Mouse (Mus musculus): ENCODE measurements around the gene Mical3. TPM values are rescaled to one million over a fixed set of nuclear protein-coding genes. Genes with fewer than 3 reads are reported as not detected.
A peak's percentile ranks its signal among the peaks of the same experiment; 100 is the strongest.

The Mical3 gene
- polyA plus RNA-seq, 1 experiment, result 17.8 TPM

DNA sequence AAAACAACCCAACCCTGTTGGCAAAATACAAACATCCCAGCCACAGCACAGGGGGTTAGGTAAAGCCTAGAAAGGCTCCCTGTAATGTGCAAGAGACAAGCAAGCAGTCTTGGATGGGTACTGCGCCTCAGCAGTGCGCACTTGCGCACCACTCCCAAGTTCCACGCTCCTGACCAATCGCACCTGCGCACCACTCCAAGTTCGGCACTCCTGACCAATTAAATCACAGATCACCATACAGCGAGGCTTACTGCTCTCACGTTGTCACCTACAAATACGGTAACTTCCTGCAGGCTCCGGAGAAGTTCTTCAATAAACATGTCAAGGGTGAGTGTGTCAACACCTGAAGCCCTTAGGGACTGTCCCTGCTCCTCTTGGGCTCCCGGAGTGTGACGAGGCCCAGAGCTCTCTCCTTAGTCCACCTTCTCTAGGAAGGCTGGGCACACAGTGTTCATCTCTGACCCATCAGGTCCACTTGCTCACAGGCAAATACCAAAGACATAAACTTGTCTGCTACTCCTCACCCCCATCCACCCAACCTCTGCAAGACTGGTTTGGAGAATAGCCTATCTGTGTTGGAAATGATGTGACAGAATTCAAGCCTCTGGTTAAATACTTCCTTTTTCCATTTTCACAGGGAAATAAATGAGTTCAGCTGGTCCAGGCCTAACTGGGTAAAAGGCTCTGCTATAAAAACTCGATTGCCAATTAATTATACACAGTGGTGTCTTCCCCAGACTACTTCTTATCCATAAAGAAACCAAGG is 27.2 kb downstream of the Mical3 start:
- TF ChIP-seq FLI1 (IDR thresholded peaks at IDR 0.05; ENCODE audit: low read length), result no peak
- no peak for TF ChIP-seq GATA1 (IDR thresholded peaks at IDR 0.05; ENCODE audit: borderline replicate concordance, low read length)
- no peaks in the 10 kb centered on the region for H3K27me3 ChIP-seq (replicated peaks)
- peaks cover 58% of the 10 kb centered on the region for H3K36me3 ChIP-seq (replicated peaks; ENCODE audit: low read length)
- H3K9me3 ChIP-seq, result no peaks in the 10 kb centered on the region
- H3K4me1 ChIP-seq, result peaks cover 97% of the 10 kb centered on the region
- H3K4me3 ChIP-seq (replicated peaks), result peak overlapping the region; percentile 62

DNA sequence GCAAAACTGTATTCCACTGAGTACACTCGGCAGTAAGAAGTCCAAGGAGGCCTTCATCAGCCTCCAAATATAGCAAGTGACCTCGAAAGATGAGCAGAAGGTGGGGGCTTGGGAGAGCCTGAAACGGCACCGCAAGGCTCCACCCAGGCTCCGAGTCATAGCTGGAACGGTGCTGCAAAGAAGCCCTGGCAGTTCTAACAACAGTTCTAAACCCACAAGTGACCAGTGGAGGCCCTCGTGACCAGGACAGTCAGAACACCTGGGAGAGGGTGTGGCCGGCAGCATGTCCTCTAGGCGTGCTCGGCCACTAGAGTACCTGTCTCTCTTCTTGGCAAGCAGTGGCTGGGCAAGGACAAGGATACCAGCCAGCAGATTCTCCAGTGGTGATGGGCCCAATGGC is 27.9 kb downstream of the Mical3 start:
- Histone ChIP-seq H3K27me3 (replicated peaks) (no peaks in the 10 kb centered on the region), H3K9me3 (no peaks in the 10 kb centered on the region), H3K36me3 (replicated peaks; ENCODE audit: low read length) (peaks cover 63% of the 10 kb centered on the region), H3K4me3 (replicated peaks) (peak overlapping the region; percentile 26), H3K4me1 (peaks cover 98% of the 10 kb centered on the region)
- no peak for TF ChIP-seq GATA1 (IDR thresholded peaks at IDR 0.05; ENCODE audit: borderline replicate concordance, low read length)

DNA sequence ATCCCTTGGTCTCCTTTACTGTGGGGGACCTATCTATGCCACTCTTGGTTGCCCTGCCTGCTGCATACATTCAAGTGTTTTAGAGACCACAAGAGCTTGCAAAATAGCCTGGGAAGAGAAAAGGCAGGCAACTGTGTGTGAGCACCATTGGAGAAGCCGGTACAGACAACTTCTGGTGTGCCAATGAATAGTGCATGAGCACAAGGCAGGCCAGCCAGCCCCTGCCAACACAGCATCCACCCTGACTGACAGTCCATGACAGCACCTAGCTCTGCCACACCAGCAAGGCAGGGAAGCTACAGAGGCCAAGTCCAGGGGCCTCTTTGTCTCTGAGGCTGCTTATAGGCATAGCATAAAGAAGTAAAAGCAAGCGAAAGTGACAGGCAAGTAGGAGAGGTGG is 28.7 kb downstream of the Mical3 start:
- Histone ChIP-seq H3K36me3 (replicated peaks; ENCODE audit: low read length) (peaks cover 64% of the 10 kb centered on the region), H3K27me3 (replicated peaks) (no peaks in the 10 kb centered on the region)
- TF ChIP-seq GATA1 (IDR thresholded peaks at IDR 0.05; ENCODE audit: borderline replicate concordance, low read length) (no peak), FLI1 (IDR thresholded peaks at IDR 0.05; ENCODE audit: low read length) (no peak)

DNA sequence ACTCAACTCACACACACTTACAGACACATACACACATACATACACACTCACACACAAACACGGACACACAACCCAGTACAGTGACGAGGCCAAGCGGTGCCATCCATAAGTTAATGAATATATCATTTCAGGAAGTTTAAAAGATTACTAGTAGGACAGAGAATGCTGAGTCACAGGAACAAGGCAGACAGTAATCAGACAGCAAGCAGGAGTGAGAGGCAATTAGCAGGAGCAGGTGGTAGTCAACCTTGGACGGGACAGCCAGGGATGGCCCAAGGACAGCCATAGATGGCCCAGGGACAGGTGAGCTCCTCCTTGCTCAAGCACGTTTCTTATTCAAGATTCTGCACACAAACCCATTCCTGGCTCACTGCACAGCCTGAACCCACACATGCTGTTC is 29.6 kb downstream of the Mical3 start:
- Histone ChIP-seq H3K4me1 (peaks cover 98% of the 10 kb centered on the region), H3K9me3 (no peaks in the 10 kb centered on the region), H3K4me3 (replicated peaks) (peak overlapping the region; percentile 71), H3K36me3 (replicated peaks; ENCODE audit: low read length) (peaks cover 67% of the 10 kb centered on the region), H3K27me3 (replicated peaks) (no peaks in the 10 kb centered on the region)
- TF ChIP-seq FLI1 (IDR thresholded peaks at IDR 0.05; ENCODE audit: low read length), result no peak
- no peak for TF ChIP-seq GATA1 (IDR thresholded peaks at IDR 0.05; ENCODE audit: borderline replicate concordance, low read length)

More for the DNA sequence above, 28.7 kb downstream of the Mical3 start:
- Histone ChIP-seq H3K4me3 (replicated peaks) (peak overlapping the region; percentile 39), H3K9me3 (no peaks in the 10 kb centered on the region), H3K4me1 (peaks cover 98% of the 10 kb centered on the region)

DNA sequence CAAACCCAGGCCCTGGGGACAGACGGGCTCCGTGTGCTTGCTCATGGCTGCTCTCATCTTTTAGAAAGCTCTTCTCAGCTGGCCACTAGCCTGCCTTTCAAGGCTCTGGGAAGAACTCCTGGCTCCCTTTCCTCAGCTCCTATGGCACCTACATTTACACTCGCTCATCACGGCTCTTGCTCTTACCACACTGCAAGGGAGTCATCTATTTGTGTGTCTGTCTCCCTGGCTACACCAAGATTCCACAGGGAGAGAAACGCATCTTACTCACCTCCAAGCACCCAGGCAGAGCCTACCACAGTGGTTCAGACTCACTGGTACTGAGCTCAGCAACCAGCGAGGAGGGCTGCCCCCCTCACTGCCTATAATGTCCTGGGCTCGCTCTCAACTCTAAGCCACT is 31.0 kb downstream of the Mical3 start:
- no peaks in the 10 kb centered on the region for H3K27me3 ChIP-seq (replicated peaks)
- peak overlapping the region; percentile 25 for H3K4me3 ChIP-seq (replicated peaks)
- peaks cover 71% of the 10 kb centered on the region for H3K36me3 ChIP-seq (replicated peaks; ENCODE audit: low read length)
- no peaks in the 10 kb centered on the region for H3K9me3 ChIP-seq
- no peak for TF ChIP-seq GATA1 (IDR thresholded peaks at IDR 0.05; ENCODE audit: borderline replicate concordance, low read length)
- no peak for TF ChIP-seq FLI1 (IDR thresholded peaks at IDR 0.05; ENCODE audit: low read length)
- peaks cover 98% of the 10 kb centered on the region for H3K4me1 ChIP-seq

DNA sequence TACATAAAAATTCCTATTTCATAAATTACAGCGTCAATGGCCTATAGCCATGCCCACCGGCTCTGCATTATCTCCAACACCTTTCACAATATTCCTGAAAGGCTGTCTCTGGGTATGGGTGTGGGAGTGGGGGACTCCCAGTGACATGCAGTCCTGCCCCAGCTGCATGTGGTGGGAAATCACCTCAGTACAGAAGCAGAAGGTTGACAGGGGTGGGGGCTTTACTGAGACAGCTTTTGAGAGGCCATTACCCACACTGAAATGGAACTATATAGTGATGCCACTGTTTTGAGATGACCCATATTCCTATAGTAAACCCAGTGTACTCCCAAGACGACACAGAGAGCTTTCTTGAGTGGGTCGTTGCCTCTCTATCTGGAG is 31.6 kb downstream of the Mical3 start:
- H3K9me3 ChIP-seq, result no peaks in the 10 kb centered on the region
- TF ChIP-seq FLI1 (IDR thresholded peaks at IDR 0.05; ENCODE audit: low read length), result no peak
- no peak for TF ChIP-seq GATA1 (IDR thresholded peaks at IDR 0.05; ENCODE audit: borderline replicate concordance, low read length)
- H3K4me3 ChIP-seq (replicated peaks), result no peak overlapping the region
- H3K36me3 ChIP-seq (replicated peaks; ENCODE audit: low read length), result peaks cover 66% of the 10 kb centered on the region
- peaks cover 98% of the 10 kb centered on the region for H3K4me1 ChIP-seq
- no peaks in the 10 kb centered on the region for H3K27me3 ChIP-seq (replicated peaks)

DNA sequence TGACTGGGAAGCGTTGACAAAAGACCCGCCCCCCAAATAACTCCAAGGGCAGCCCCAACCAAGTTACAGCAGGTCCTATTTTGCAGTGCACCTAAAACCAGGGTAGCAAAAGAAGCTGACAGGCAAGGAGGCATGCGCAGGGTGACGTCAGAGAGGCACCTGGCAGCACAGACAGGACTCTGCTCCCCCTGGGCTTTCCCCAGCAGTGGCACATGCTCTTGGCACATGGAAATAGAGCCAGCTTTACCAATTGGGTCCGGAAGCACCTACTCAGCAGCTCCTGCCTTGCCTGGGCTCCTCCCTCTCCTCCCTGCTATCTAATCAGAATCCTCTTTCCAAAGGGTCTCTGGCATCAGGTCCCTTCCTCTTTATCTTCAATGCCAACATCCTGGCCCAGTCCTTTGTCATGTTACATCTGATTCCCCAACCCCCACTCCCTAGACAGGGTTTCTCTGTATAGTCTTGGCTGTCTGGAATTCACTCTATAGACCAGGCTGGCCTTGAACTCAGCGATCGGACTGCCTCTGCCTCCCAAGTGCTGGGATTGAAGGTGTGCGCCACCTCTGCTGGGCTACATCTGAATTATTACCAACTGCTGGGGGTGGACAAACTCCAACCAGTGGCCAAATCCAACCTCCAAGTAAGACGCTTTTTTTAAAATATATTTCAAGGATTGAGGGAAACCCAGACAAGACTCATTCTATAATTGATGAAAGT is 32.1 kb downstream of the Mical3 start:
- H3K4me1 ChIP-seq, result peaks cover 98% of the 10 kb centered on the region
- no peak for TF ChIP-seq GATA1 (IDR thresholded peaks at IDR 0.05; ENCODE audit: borderline replicate concordance, low read length)
- TF ChIP-seq FLI1 (IDR thresholded peaks at IDR 0.05; ENCODE audit: low read length), result no peak
- no peaks in the 10 kb centered on the region for H3K9me3 ChIP-seq
- H3K27me3 ChIP-seq (replicated peaks), result no peaks in the 10 kb centered on the region
- H3K4me3 ChIP-seq (replicated peaks), result peak overlapping the region; percentile 53
- H3K36me3 ChIP-seq (replicated peaks; ENCODE audit: low read length), result peaks cover 65% of the 10 kb centered on the region

DNA sequence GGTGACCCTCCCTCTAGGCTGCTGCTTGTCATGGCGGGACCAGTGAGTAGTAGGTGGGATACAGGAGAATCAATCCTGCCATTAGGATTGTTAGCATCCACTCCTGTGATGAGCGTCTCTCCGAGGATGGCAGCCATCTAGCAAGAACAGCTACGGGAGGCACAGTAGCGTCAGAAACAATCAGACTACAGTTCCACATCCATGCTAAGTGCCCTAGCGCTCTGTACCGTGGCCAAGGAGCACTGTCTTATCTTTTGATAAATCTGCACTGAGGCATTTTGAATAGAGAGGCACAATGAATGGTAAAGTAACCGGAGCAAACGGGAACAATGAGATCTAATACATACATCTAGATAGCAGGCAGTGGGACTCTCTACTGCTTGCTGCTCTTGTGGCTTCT is 32.7 kb downstream of the Mical3 start:
- Histone ChIP-seq H3K27me3 (replicated peaks) (no peaks in the 10 kb centered on the region), H3K4me1 (peaks cover 98% of the 10 kb centered on the region), H3K9me3 (no peaks in the 10 kb centered on the region), H3K4me3 (replicated peaks) (peak overlapping the region; percentile 2), H3K36me3 (replicated peaks; ENCODE audit: low read length) (peaks cover 62% of the 10 kb centered on the region)
- no peak for TF ChIP-seq GATA1 (IDR thresholded peaks at IDR 0.05; ENCODE audit: borderline replicate concordance, low read length)
- no peak for TF ChIP-seq FLI1 (IDR thresholded peaks at IDR 0.05; ENCODE audit: low read length)

DNA sequence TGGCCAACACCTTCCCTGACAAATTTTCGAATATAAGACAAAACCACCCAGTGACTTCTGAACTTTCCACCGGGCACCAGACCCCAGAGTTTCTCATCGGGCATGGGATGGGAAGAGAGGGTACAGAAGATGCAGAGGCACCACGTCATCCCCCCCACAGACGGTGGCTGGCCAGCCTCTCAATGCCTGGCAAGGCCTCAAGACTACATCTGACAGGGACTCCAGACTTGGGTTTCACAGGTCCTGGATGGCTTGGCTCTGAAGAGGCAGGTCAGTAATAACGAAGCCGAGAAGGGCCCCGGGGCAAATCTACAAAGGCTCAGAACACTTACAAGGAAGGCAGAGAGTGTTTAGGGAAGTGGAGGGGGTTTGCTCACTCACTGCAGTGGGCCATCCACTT is 33.9 kb downstream of the Mical3 start:
- no peaks in the 10 kb centered on the region for H3K9me3 ChIP-seq
- peaks cover 96% of the 10 kb centered on the region for H3K4me1 ChIP-seq
- TF ChIP-seq FLI1 (IDR thresholded peaks at IDR 0.05; ENCODE audit: low read length) (no peak), GATA1 (IDR thresholded peaks at IDR 0.05; ENCODE audit: borderline replicate concordance, low read length) (no peak)
- H3K4me3 ChIP-seq (replicated peaks), result no peak overlapping the region
- peaks cover 63% of the 10 kb centered on the region for H3K36me3 ChIP-seq (replicated peaks; ENCODE audit: low read length)
- H3K27me3 ChIP-seq (replicated peaks), result no peaks in the 10 kb centered on the region

DNA sequence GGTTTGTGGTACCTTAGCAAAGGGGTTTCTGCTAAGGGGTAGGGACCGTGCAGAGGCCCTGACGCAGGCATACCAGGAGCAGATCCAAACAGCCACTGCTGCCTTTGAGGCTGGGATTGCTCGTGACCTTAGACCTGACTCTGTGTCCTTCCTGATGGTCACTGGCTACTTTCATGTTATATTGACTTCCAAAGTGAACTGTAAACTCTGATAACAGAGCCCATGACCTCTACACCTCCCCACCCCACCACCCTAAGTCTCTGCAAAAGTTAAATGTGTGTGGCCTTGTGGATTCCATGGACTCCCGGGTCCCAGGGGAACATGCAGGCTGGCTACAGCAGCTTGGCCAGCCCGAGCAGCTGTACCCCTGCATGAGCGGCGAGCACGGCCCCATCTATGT is 34.4 kb downstream of the Mical3 start:
- Histone ChIP-seq H3K4me3 (replicated peaks) (no peak overlapping the region), H3K27me3 (replicated peaks) (no peaks in the 10 kb centered on the region), H3K9me3 (no peaks in the 10 kb centered on the region), H3K36me3 (replicated peaks; ENCODE audit: low read length) (peaks cover 60% of the 10 kb centered on the region), H3K4me1 (peaks cover 94% of the 10 kb centered on the region)
- no peak for TF ChIP-seq GATA1 (IDR thresholded peaks at IDR 0.05; ENCODE audit: borderline replicate concordance, low read length)
- TF ChIP-seq FLI1 (IDR thresholded peaks at IDR 0.05; ENCODE audit: low read length), result no peak
